Comparison of ENCODE assay signal across 13 mouse cellular contexts in genomic region chr13:56010416-56010815, GRCm38 (mm10).
DNase-seq lines count a peak whose midpoint lies in the region; ATAC-seq and TF ChIP-seq lines count a peak whose summit lies in the region.
"Had no signal": no experiment of that assay in that cellular context is flagged by ENCODE, and none has a peak within 500 bp of the region (broad histone marks: within the 10 kb centered on the region; RNA-seq: fewer than 3 reads in every experiment).

No protein-coding gene starts in this region.

- no peak for TF ChIP-seq CTCF in midbrain, postnatal 0 days (IDR thresholded peaks at IDR 0.05)

- H3K27ac ChIP-seq in kidney, embryonic 16.5 days (ENCODE audit: low read length), result no peak overlapping the region
- no peak overlapping the region for H3K27ac ChIP-seq in hindbrain, embryonic 16.5 days (ENCODE audit: low read depth, low read length)
- peak overlapping the region; percentile 67 for H3K27ac ChIP-seq in midbrain, postnatal 0 days (ENCODE audit: low read depth, low read length)
- H3K27ac ChIP-seq in intestine, embryonic 15.5 days, result no peak overlapping the region
- H3K27ac ChIP-seq: embryonic facial prominence, embryonic 15.5 days; gastrocnemius, adult 2 months; stomach, postnatal 0 days had no signal

- WGBS in kidney, embryonic 16.5 days, result 19% methylated on average over 6 of the region's 6 CpGs
- WGBS in hindbrain, embryonic 16.5 days, result 52% methylated on average over 6 of the region's 6 CpGs
- WGBS in midbrain, postnatal 0 days, result 29% methylated on average over 6 of the region's 6 CpGs
- 25% methylated on average over 6 of the region's 6 CpGs for WGBS in intestine, embryonic 15.5 days

- H3K4me1 ChIP-seq in kidney, embryonic 16.5 days (ENCODE audit: insufficient read depth, low read length), result 0 out of 2 replicates have a peak, but pooled peaks cover 5% of the 10 kb centered on the region
- peaks cover 4% of the 10 kb centered on the region; the same call in 1 of the 2 replicates for H3K4me1 ChIP-seq in hindbrain, embryonic 16.5 days (ENCODE audit: control insufficient read depth, insufficient read depth, low read depth, low read length)
- peaks cover 7% of the 10 kb centered on the region for H3K4me1 ChIP-seq in midbrain, postnatal 0 days (ENCODE audit: insufficient read depth, low read length)
- no peaks in the 10 kb centered on the region for H3K4me1 ChIP-seq in intestine, embryonic 15.5 days (replicated peaks)
- H3K4me1 ChIP-seq: embryonic facial prominence, embryonic 15.5 days had no signal

- no peak overlapping the region for H3K4me2 ChIP-seq in kidney, embryonic 16.5 days (replicated peaks; ENCODE audit: low read depth, low read length)
- H3K4me2 ChIP-seq in hindbrain, embryonic 16.5 days (ENCODE audit: low read length), result no peak overlapping the region
- H3K4me2 ChIP-seq in midbrain, postnatal 0 days (ENCODE audit: low read depth, low read length, poor library complexity, severe bottlenecking), result no peak overlapping the region
- no peak overlapping the region for H3K4me2 ChIP-seq in intestine, embryonic 15.5 days (replicated peaks)
- H3K4me2 ChIP-seq: embryonic facial prominence, embryonic 15.5 days had no signal

- peak; percentile 76; the same call in 1 of the 2 replicates for ATAC-seq in kidney, embryonic 16.5 days (ENCODE audit: low FRiP score, low TSS enrichment)
- peak; percentile 67; the same call in 1 of the 2 replicates for ATAC-seq in hindbrain, embryonic 16.5 days
- peak; percentile 56 for ATAC-seq in midbrain, postnatal 0 days (ENCODE audit: low FRiP score)
- ATAC-seq in intestine, embryonic 15.5 days, result no peak
- ATAC-seq: CD4-positive, CD25-positive, alpha-beta regulatory T cell, adult 4 months had no signal

- no peak overlapping the region for H3K4me3 ChIP-seq in kidney, embryonic 16.5 days (ENCODE audit: low read length)
- no peak overlapping the region for H3K4me3 ChIP-seq in hindbrain, embryonic 16.5 days (ENCODE audit: low read length)
- no peak overlapping the region for H3K4me3 ChIP-seq in midbrain, postnatal 0 days (ENCODE audit: low read depth, low read length)
- no peak overlapping the region for H3K4me3 ChIP-seq in intestine, embryonic 15.5 days (replicated peaks)
- H3K4me3 ChIP-seq: embryonic facial prominence, embryonic 15.5 days; gastrocnemius, adult 2 months had no signal

- no peak overlapping the region for H3K9ac ChIP-seq in kidney, embryonic 16.5 days (replicated peaks; ENCODE audit: low read length)
- no peak overlapping the region for H3K9ac ChIP-seq in hindbrain, embryonic 16.5 days (ENCODE audit: low read depth, low read length)
- no peak overlapping the region for H3K9ac ChIP-seq in midbrain, postnatal 0 days (replicated peaks; ENCODE audit: low read length, poor library complexity, severe bottlenecking)
- no peak overlapping the region for H3K9ac ChIP-seq in intestine, embryonic 15.5 days
- H3K9ac ChIP-seq: embryonic facial prominence, embryonic 15.5 days had no signal

- no peaks in the 10 kb centered on the region for H3K36me3 ChIP-seq in kidney, embryonic 16.5 days (ENCODE audit: insufficient read depth, low read length)
- H3K36me3 ChIP-seq in hindbrain, embryonic 16.5 days (ENCODE audit: control insufficient read depth, insufficient read depth, low read length), result no peaks in the 10 kb centered on the region
- H3K36me3 ChIP-seq in midbrain, postnatal 0 days (ENCODE audit: insufficient read depth, low read length), result no peaks in the 10 kb centered on the region
- H3K36me3 ChIP-seq in intestine, embryonic 15.5 days, result no peaks in the 10 kb centered on the region
- H3K36me3 ChIP-seq: embryonic facial prominence, embryonic 15.5 days had no signal

- no peak for DNase-seq in kidney, adult 11 months
- DNase-seq in embryo, embryonic 10.5 days (ENCODE audit: low spot score), result peak; percentile 54
- DNase-seq in midbrain, postnatal 0 days (ENCODE audit: low spot score), result peak; percentile 54
- no peak for DNase-seq in left cerebral cortex, adult 8-10 months (ENCODE audit: low spot score in 2 of 2)
- DNase-seq in cerebellum, postnatal 4 days (ENCODE audit: low spot score in 2 of 2), result no peak
- DNase-seq: gastrocnemius, adult 2 months; liver had no signal

- H3K27me3 ChIP-seq in kidney, embryonic 16.5 days (ENCODE audit: insufficient read depth, low read length), result no peaks in the 10 kb centered on the region
- H3K27me3 ChIP-seq in hindbrain, embryonic 16.5 days (replicated peaks; ENCODE audit: control insufficient read depth, insufficient read depth, low read length), result no peaks in the 10 kb centered on the region
- H3K27me3 ChIP-seq in midbrain, postnatal 0 days (ENCODE audit: insufficient read depth, low read length), result no peaks in the 10 kb centered on the region
- peaks cover 12% of the 10 kb centered on the region for H3K27me3 ChIP-seq in intestine, embryonic 15.5 days (replicated peaks)
- H3K27me3 ChIP-seq: embryonic facial prominence, embryonic 15.5 days had no signal

- no peaks in the 10 kb centered on the region for H3K9me3 ChIP-seq in kidney, embryonic 16.5 days (ENCODE audit: low read length)
- H3K9me3 ChIP-seq in hindbrain, embryonic 16.5 days (ENCODE audit: control insufficient read depth, low read length), result no peaks in the 10 kb centered on the region
- H3K9me3 ChIP-seq in midbrain, postnatal 0 days (ENCODE audit: low read length), result no peaks in the 10 kb centered on the region
- no peaks in the 10 kb centered on the region for H3K9me3 ChIP-seq in intestine, embryonic 15.5 days
- H3K9me3 ChIP-seq: embryonic facial prominence, embryonic 15.5 days had no signal

Comparison
In these comparisons a context has a peak if more than half of its experiments do, and no peak if none do; other contexts are left out.
1. DNase-seq: peak in embryo, embryonic 10.5 days (single experiment) and midbrain, postnatal 0 days (single experiment); none in kidney, adult 11 months (single experiment), left cerebral cortex, adult 8-10 months (0 of 2) and cerebellum, postnatal 4 days (0 of 2).